Mouse (Mus musculus) brain, embryonic 14.5 days (tissue): ENCODE measurements around the gene Trim69.

Experiments
- CTCF ChIP-seq: fragments of 200-500 bp; IDR thresholded peaks from 2 replicates; pipeline ENCODE4 v1.5.1; 2012; ENCODE audit warnings: inconsistent platforms, mild to moderate bottlenecking, moderate library complexity, borderline replicate concordance; ENCODE audit not compliant: insufficient read depth, insufficient read length; ENCODE audit errors: extremely low read depth
- POLR2A ChIP-seq: fragments of 200-500 bp; IDR thresholded peaks from 2 replicates; pipeline ENCODE4 v1.6.1; 2012; ENCODE audit warnings: mild to moderate bottlenecking, inconsistent platforms, borderline replicate concordance; ENCODE audit not compliant: poor library complexity, insufficient read depth, insufficient read length, severe bottlenecking; ENCODE audit errors: extremely low read depth

- no peak for TF ChIP-seq CTCF
- TF ChIP-seq POLR2A, result no peak
Observed at GRCm38 (mm10) chr2:122146687-122147086, 13.8 kb upstream of the Trim69 start.
